Mouse (Mus musculus): ENCODE measurements around the gene Fam213b. TPM values are rescaled to one million over a fixed set of nuclear protein-coding genes. Genes with fewer than 3 reads are reported as not detected.

Fam213b gene
- polyA plus RNA-seq, 1 experiment: 5.7 TPM

DNA sequence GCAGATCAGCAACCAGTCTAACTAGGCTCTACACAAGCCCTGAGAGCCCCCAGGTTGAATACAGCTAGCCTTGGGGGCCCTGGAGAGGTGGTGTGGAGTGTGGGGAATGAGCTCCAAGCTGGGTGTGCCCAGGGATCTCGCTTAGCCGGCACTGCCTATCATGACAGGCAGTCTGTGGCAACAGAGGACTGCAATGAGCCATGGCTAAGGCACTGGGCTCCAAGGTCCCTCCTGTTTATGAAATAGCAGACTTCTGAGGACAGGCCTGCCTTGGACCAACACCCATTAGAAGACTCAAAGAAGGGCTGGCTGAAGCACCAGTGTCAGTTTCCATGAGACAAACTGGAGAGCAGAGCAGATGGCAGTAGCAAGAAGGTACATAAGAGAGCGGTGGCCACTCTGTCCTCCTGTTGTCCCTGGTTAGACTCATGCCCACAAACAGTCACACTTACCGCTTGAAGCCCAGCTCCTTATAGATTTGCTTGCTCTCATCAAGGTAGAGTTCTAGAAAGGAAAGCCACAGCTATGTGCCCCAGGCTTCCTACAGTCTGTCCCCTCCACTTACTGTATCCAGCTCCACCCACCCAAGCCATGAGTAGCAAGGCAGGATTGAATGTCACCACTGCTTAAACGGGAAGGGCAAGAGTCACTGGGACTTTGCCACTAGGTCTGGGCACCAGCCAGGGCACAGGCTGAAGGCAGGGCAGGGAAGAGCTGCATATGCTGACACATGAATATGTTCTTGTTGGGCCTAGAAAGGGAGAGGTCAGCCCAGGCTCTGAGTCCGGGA lies 1.1 kb downstream of the Fam213b start:
- Histone ChIP-seq H3K79me2 (ENCODE audit: control insufficient read depth, insufficient read depth) (no peaks in the 10 kb centered on the region), H3ac (ENCODE audit: control insufficient read depth, insufficient read length) (no peak overlapping the region), H3K27me3 (ENCODE audit: control insufficient read depth, insufficient read depth, insufficient read length) (peaks cover 72% of the 10 kb centered on the region), H3K36me3 (ENCODE audit: control insufficient read depth, insufficient read depth) (no peaks in the 10 kb centered on the region), H3K4me3 (no peak overlapping the region), H3K4me2 (ENCODE audit: low read depth) (no peak overlapping the region)
- TF ChIP-seq MYOG (IDR thresholded peaks at IDR 0.05; ENCODE audit: control insufficient read depth in 1 of 3, insufficient read depth in 1 of 3, insufficient read length in 2 of 3, low read depth in 2 of 3) (no peak), E2F4 (IDR thresholded peaks at IDR 0.05; ENCODE audit: insufficient read depth) (no peak), TCF12 (IDR thresholded peaks at IDR 0.05; ENCODE audit: insufficient read depth, poor library complexity, severe bottlenecking) (no peak), MYOD1 (IDR thresholded peaks at IDR 0.05; ENCODE audit: control insufficient read depth in 1 of 3, insufficient read length in 2 of 3, low read depth in 2 of 3) (no peak), POLR2AphosphoS2 (IDR thresholded peaks at IDR 0.05; ENCODE audit: insufficient read length, low read depth) (no peak), SRF (IDR thresholded peaks at IDR 0.05; ENCODE audit: control insufficient read depth, insufficient read length, low read depth) (no peak), TCF3 (IDR thresholded peaks at IDR 0.05; ENCODE audit: insufficient read length, low read depth) (no peak), MAX (IDR thresholded peaks at IDR 0.05; ENCODE audit: low read depth) (no peak), CEBPB (IDR thresholded peaks at IDR 0.05; ENCODE audit: insufficient read depth, poor library complexity, severe bottlenecking) (no peak), USF1 (IDR thresholded peaks at IDR 0.05; ENCODE audit: low read depth) (no peak)

DNA sequence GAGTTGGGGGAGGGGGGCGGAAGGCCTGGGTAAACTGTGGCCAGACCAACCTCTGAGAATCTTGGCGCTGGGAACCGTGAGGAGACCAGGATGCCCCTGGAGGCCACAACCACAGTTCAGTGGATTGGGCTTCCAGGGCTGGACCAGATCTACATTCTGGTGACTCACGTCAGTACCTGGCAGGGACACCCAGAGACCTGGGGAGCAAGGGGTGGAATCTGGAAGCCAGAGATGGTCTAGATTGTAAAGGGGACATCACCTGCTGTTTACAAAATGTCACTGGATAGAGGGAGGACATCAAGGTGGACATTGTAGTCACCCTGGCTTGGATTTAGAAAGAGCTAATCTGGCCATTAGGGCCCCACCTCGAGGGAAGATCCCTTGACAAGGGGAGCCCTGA lies 3.4 kb downstream of the Fam213b start:
- Histone ChIP-seq H3K4me3 (no peak overlapping the region), H3K4me2 (ENCODE audit: low read depth) (no peak overlapping the region), H3ac (ENCODE audit: control insufficient read depth, insufficient read length) (no peak overlapping the region), H3K79me2 (ENCODE audit: control insufficient read depth, insufficient read depth) (no peaks in the 10 kb centered on the region), H3K36me3 (ENCODE audit: control insufficient read depth, insufficient read depth) (no peaks in the 10 kb centered on the region), H3K27me3 (ENCODE audit: control insufficient read depth, insufficient read depth, insufficient read length) (peaks cover 85% of the 10 kb centered on the region)
- TF ChIP-seq CEBPB (IDR thresholded peaks at IDR 0.05; ENCODE audit: insufficient read depth, poor library complexity, severe bottlenecking): no peak
- TF ChIP-seq E2F4 (IDR thresholded peaks at IDR 0.05; ENCODE audit: insufficient read depth): no peak
- no peak for TF ChIP-seq POLR2AphosphoS2 (IDR thresholded peaks at IDR 0.05; ENCODE audit: insufficient read length, low read depth)
- no peak for TF ChIP-seq SRF (IDR thresholded peaks at IDR 0.05; ENCODE audit: control insufficient read depth, insufficient read length, low read depth)
- no peak for TF ChIP-seq MYOG (IDR thresholded peaks at IDR 0.05; ENCODE audit: control insufficient read depth in 1 of 3, insufficient read depth in 1 of 3, insufficient read length in 2 of 3, low read depth in 2 of 3)
- no peak for TF ChIP-seq POLR2A (IDR thresholded peaks at IDR 0.05; ENCODE audit: insufficient read length, low read depth)
- TF ChIP-seq TCF3 (IDR thresholded peaks at IDR 0.05; ENCODE audit: insufficient read length, low read depth): no peak
- no peak for TF ChIP-seq USF1 (IDR thresholded peaks at IDR 0.05; ENCODE audit: low read depth)
- TF ChIP-seq MAX (IDR thresholded peaks at IDR 0.05; ENCODE audit: low read depth): no peak
- TF ChIP-seq TCF12 (IDR thresholded peaks at IDR 0.05; ENCODE audit: insufficient read depth, poor library complexity, severe bottlenecking): no peak
- no peak for TF ChIP-seq REST (IDR thresholded peaks at IDR 0.05; ENCODE audit: insufficient read depth, insufficient read length)
- TF ChIP-seq MYOD1 (IDR thresholded peaks at IDR 0.05; ENCODE audit: control insufficient read depth in 1 of 3, insufficient read length in 2 of 3, low read depth in 2 of 3): no peak

DNA sequence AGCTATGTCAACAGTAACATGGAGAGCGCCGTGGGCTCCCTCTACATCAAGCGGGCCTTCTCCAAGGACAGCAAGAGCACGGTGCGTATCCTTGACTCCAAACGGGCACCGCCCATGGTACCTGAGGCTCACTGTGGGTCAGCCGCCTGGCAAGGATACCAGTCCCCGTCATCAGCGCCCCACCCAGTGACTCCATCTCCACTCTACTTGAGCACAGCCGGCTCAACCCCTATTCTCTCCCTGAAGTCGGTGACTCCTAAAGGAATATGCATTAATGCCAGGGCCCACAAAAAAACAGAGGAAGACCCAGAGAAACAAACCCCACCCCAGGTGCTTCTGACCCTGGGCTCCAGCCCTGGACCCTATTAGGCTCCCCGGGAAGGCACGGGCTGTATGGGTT lies 8.0 kb downstream of the Fam213b start:
- Histone ChIP-seq H3K36me3 (ENCODE audit: control insufficient read depth, insufficient read depth) (no peaks in the 10 kb centered on the region), H3K4me3 (no peak overlapping the region), H3ac (ENCODE audit: control insufficient read depth, insufficient read length) (no peak overlapping the region), H3K4me2 (ENCODE audit: low read depth) (no peak overlapping the region), H3K79me2 (ENCODE audit: control insufficient read depth, insufficient read depth) (no peaks in the 10 kb centered on the region), H3K27me3 (ENCODE audit: control insufficient read depth, insufficient read depth, insufficient read length) (peaks cover 67% of the 10 kb centered on the region)
- TF ChIP-seq MYOG (IDR thresholded peaks at IDR 0.05; ENCODE audit: control insufficient read depth in 1 of 3, insufficient read depth in 1 of 3, insufficient read length in 2 of 3, low read depth in 2 of 3): no peak
- TF ChIP-seq SRF (IDR thresholded peaks at IDR 0.05; ENCODE audit: control insufficient read depth, insufficient read length, low read depth): no peak
- no peak for TF ChIP-seq MAX (IDR thresholded peaks at IDR 0.05; ENCODE audit: low read depth)
- TF ChIP-seq TCF3 (IDR thresholded peaks at IDR 0.05; ENCODE audit: insufficient read length, low read depth): no peak
- TF ChIP-seq REST (IDR thresholded peaks at IDR 0.05; ENCODE audit: insufficient read depth, insufficient read length): no peak
- TF ChIP-seq POLR2AphosphoS2 (IDR thresholded peaks at IDR 0.05; ENCODE audit: insufficient read length, low read depth): no peak
- TF ChIP-seq CEBPB (IDR thresholded peaks at IDR 0.05; ENCODE audit: insufficient read depth, poor library complexity, severe bottlenecking): no peak
- TF ChIP-seq MYOD1 (IDR thresholded peaks at IDR 0.05; ENCODE audit: control insufficient read depth in 1 of 3, insufficient read length in 2 of 3, low read depth in 2 of 3): no peak
- no peak for TF ChIP-seq POLR2A (IDR thresholded peaks at IDR 0.05; ENCODE audit: insufficient read length, low read depth)
- TF ChIP-seq E2F4 (IDR thresholded peaks at IDR 0.05; ENCODE audit: insufficient read depth): no peak

DNA sequence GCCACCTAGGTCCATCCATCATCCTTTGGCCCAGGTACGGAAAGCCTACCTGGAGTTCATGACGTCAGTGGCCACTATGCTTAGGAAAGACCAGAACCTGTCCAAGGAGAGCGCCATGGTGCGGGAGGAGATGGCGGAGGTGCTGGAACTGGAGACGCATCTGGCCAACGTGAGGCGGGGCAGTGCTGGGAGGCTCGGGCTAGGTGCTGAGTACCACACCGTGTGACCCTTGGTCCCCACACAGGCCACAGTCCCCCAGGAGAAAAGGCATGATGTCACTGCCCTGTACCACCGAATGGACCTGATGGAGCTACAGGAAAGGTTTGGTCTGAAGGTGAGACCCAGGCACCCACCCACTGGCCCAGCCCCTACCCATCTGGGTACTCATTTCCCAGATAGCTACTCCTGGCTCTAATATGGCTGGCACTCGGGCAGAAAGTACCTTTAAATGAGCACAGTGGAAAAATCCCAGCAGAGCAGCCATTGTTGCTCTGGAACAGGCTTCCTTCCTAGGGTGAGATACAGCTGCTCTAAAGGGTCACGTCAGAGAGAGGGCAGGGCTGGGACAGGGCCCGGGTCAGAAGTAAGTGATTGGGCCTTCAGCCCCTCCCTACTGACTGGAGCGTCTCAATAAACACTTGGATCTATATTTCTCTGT lies 11.2 kb downstream of the Fam213b start:
- Histone ChIP-seq H3ac (ENCODE audit: control insufficient read depth, insufficient read length) (no peak overlapping the region), H3K4me2 (ENCODE audit: low read depth) (no peak overlapping the region), H3K36me3 (ENCODE audit: control insufficient read depth, insufficient read depth) (no peaks in the 10 kb centered on the region), H3K4me3 (no peak overlapping the region), H3K27me3 (ENCODE audit: control insufficient read depth, insufficient read depth, insufficient read length) (peaks cover 48% of the 10 kb centered on the region), H3K79me2 (ENCODE audit: control insufficient read depth, insufficient read depth) (no peaks in the 10 kb centered on the region)
- TF ChIP-seq TCF3 (IDR thresholded peaks at IDR 0.05; ENCODE audit: insufficient read length, low read depth) (no peak), CEBPB (IDR thresholded peaks at IDR 0.05; ENCODE audit: insufficient read depth, poor library complexity, severe bottlenecking) (no peak), POLR2AphosphoS2 (IDR thresholded peaks at IDR 0.05; ENCODE audit: insufficient read length, low read depth) (no peak), MYOD1 (IDR thresholded peaks at IDR 0.05; ENCODE audit: control insufficient read depth in 1 of 3, insufficient read length in 2 of 3, low read depth in 2 of 3) (no peak), USF1 (IDR thresholded peaks at IDR 0.05; ENCODE audit: low read depth) (no peak), MYOG (IDR thresholded peaks at IDR 0.05; ENCODE audit: control insufficient read depth in 1 of 3, insufficient read depth in 1 of 3, insufficient read length in 2 of 3, low read depth in 2 of 3) (no peak), POLR2A (IDR thresholded peaks at IDR 0.05; ENCODE audit: insufficient read length, low read depth) (no peak), SRF (IDR thresholded peaks at IDR 0.05; ENCODE audit: control insufficient read depth, insufficient read length, low read depth) (no peak), MAX (IDR thresholded peaks at IDR 0.05; ENCODE audit: low read depth) (no peak), TCF12 (IDR thresholded peaks at IDR 0.05; ENCODE audit: insufficient read depth, poor library complexity, severe bottlenecking) (no peak), E2F4 (IDR thresholded peaks at IDR 0.05; ENCODE audit: insufficient read depth) (no peak), REST (IDR thresholded peaks at IDR 0.05; ENCODE audit: insufficient read depth, insufficient read length) (no peak)

Measured in myocyte (in vitro differentiated cells).